Mouse (Mus musculus) adrenal gland, postnatal 25 days (tissue): Measurements from ENCODE around the gene Aoc2. TPM values are rescaled to one million over a fixed set of nuclear protein-coding genes. Genes with fewer than 3 reads are reported as not detected.
"Not testable (repeated sequence)": the region's sequence is repeated elsewhere in the genome, so short reads cannot be mapped to it uniquely, and the experiment has no call there.

Source experiments
- DNase-seq: peaks from one replicate; pipeline ENCODE4 v3.0.0; 2021; ENCODE audit warnings: mixed read lengths
- microRNA-seq, 2 experiments: library from miRNA; unstranded; fragments of <30 nt; microRNA quantifications; one replicate each; pipeline ENCODE4 v1.2.0; 2021
- total RNA-seq: library from RNA; stranded (reverse); gene quantifications from 2 replicates; pipeline ENCODE4 v1.2.3, GENCODE M21; 2021

The Aoc2 gene
- total RNA-seq, 1 experiment from 2014 or later: 6.5 TPM

GRCm38 (mm10) chr11:101355916-101356315, 31.1 kb downstream of the Aoc2 start:
- no peak for DNase-seq

GRCm38 (mm10) chr11:101357505-101358182, 32.8 kb downstream of the Aoc2 start:
- no peak for DNase-seq

GRCm38 (mm10) chr11:101359776-101360175, 34.9 kb downstream of the Aoc2 start:
- no peak for DNase-seq

GRCm38 (mm10) chr11:101360651-101361113, 35.8 kb downstream of the Aoc2 start:
- no peak for DNase-seq

GRCm38 (mm10) chr11:101364531-101364931, 39.7 kb downstream of the Aoc2 start:
- DNase-seq: no peak

- no peak for DNase-seq
Measured at GRCm38 (mm10) chr11:101367326-101367935, 42.6 kb downstream of the Aoc2 start, which contains the start of gene G6pc. G6pc (plus strand) TSS chr11:101367561.

GRCm38 (mm10) chr11:101370141-101370540, 45.3 kb downstream of the Aoc2 start:
- DNase-seq: no peak

GRCm38 (mm10) chr11:101374421-101374938, 49.6 kb downstream of the Aoc2 start:
- DNase-seq: no peak

- not testable (repeated sequence) for DNase-seq
Measured at GRCm38 (mm10) chr11:101378196-101378595, 53.3 kb downstream of the Aoc2 start.

GRCm38 (mm10) chr11:101378926-101379325, 54.1 kb downstream of the Aoc2 start:
- peak; percentile 18 for DNase-seq

Small RNAs within 50 kb of the gene (microRNA-seq; reads per million reads assigned to microRNA genes)
- gene Gm25593: 0 reads per million in 2 experiments

Other genes with a start within 250 kb of the Aoc2 start
- 2.6 and 3.3 TPM in 2 replicates for gene Hsd17b1, start 246.7 kb upstream of the Aoc2 start, total RNA-seq
- 93.5 and 115 TPM in 2 replicates for gene Coasy, start 242.5 kb upstream of the Aoc2 start, total RNA-seq
- gene Mlx, start 237.8 kb upstream of the Aoc2 start, total RNA-seq: 55.2 and 70.0 TPM in 2 replicates
- 7.1 and 9.4 TPM in 2 replicates for gene Psmc3ip, start 229.6 kb upstream of the Aoc2 start, total RNA-seq
- 53.5 and 64.1 TPM in 2 replicates for gene Retreg3, start 205.2 kb upstream of the Aoc2 start, total RNA-seq
- 42.1 and 50.1 TPM in 2 replicates for gene Tubg1, start 205.1 kb upstream of the Aoc2 start, total RNA-seq
- gene Tubg2, start 169.2 kb upstream of the Aoc2 start, total RNA-seq: 5.7 and 6.4 TPM in 2 replicates
- gene Cntnap1, start 154.5 kb upstream of the Aoc2 start, total RNA-seq: 6.6 and 9.1 TPM in 2 replicates
- gene Plekhh3, start 153.7 kb upstream of the Aoc2 start, total RNA-seq: 31.1 and 36.4 TPM in 2 replicates
- 0.18 TPM in 1 of 2 replicates, not detected in the other for gene Ccr10, start 149.6 kb upstream of the Aoc2 start, total RNA-seq
- gene Ezh1, start 98.6 kb upstream of the Aoc2 start, total RNA-seq: 37.3 and 49.6 TPM in 2 replicates
- 53.9 and 57.0 TPM in 2 replicates for gene Ramp2, start 79.0 kb upstream of the Aoc2 start, total RNA-seq
- gene Vps25, start 71.4 kb upstream of the Aoc2 start, total RNA-seq: 112 and 116 TPM in 2 replicates
- gene Wnk4, start 64.5 kb upstream of the Aoc2 start, total RNA-seq: 1.7 and 2.6 TPM in 2 replicates
- 0.67 and 0.73 TPM in 2 replicates for gene Cntd1, start 46.1 kb upstream of the Aoc2 start, total RNA-seq
- gene Coa3, start 45.9 kb upstream of the Aoc2 start, total RNA-seq: 67.9 and 74.9 TPM in 2 replicates
- 117 and 159 TPM in 2 replicates for gene Becn1, start 22.8 kb upstream of the Aoc2 start, total RNA-seq
- 126 and 131 TPM in 2 replicates for gene Psme3, start 8.8 kb upstream of the Aoc2 start, total RNA-seq
- gene Aoc3, start 5.5 kb downstream of the Aoc2 start, total RNA-seq: 30.8 and 35.7 TPM in 2 replicates
- gene G6pc, start 42.5 kb downstream of the Aoc2 start, total RNA-seq: 1.8 TPM in 2 replicates
- 34.0 and 36.3 TPM in 2 replicates for gene Aarsd1, start 92.6 kb downstream of the Aoc2 start, total RNA-seq
- gene Gm27029, start 99.7 kb downstream of the Aoc2 start, total RNA-seq: 3.7 and 4.2 TPM in 2 replicates
- 26.3 and 26.4 TPM in 2 replicates for gene Rundc1, start 100.0 kb downstream of the Aoc2 start, total RNA-seq
- 3.2 and 3.9 TPM in 2 replicates for gene Ptges3l, start 100.3 kb downstream of the Aoc2 start, total RNA-seq
- gene Rpl27, start 117.2 kb downstream of the Aoc2 start, total RNA-seq: 74.2 and 91.6 TPM in 2 replicates
- gene Ifi35, start 123.3 kb downstream of the Aoc2 start, total RNA-seq: 33.5 and 39.5 TPM in 2 replicates
- 8.1 and 11.1 TPM in 2 replicates for gene Rnd2, start 139.9 kb downstream of the Aoc2 start, total RNA-seq
- 104 and 112 TPM in 2 replicates for gene Vat1, start 141.2 kb downstream of the Aoc2 start, total RNA-seq
- gene Brca1, start 226.9 kb downstream of the Aoc2 start, total RNA-seq: 3.5 and 3.9 TPM in 2 replicates
- 156 and 164 TPM in 2 replicates for gene Nbr1, start 227.1 kb downstream of the Aoc2 start, total RNA-seq